Mouse (Mus musculus): Measurements from ENCODE around the gene Iqcg. TPM values are rescaled to one million over a fixed set of nuclear protein-coding genes. Genes with fewer than 3 reads are reported as not detected.

The Iqcg gene
- total and polyA plus RNA-seq, 3 experiments = 3.4 to 21.8 (median 7.3) TPM

GRCm38 (mm10) chr16:33063267-33063666, 7.2 kb upstream of the Iqcg start:
- H3K36me3 ChIP-seq (replicated peaks in 1 of 2; ENCODE audit: control insufficient read depth in 1 of 2, insufficient read depth in 1 of 2, low read length in 1 of 2) = peaks cover 25 to 36% of the 10 kb centered on the region in 2 experiments
- TF ChIP-seq GABPA (IDR thresholded peaks at IDR 0.05; ENCODE audit: insufficient replicate concordance, low read depth, low read length) = no peak
- H3K9ac ChIP-seq (ENCODE audit: insufficient read depth, low read depth) = peak overlapping the region; percentile 23; the same call in 1 of the 2 replicates
- no peak for DNase-seq (ENCODE audit: extremely low read depth)
- H3K27me3 ChIP-seq (replicated peaks) = no peaks in the 10 kb centered on the region
- H3K4me3 ChIP-seq (replicated peaks in 1 of 3; ENCODE audit: low read depth in 2 of 3, low read length in 2 of 3, poor library complexity in 1 of 3) = peak overlapping the region in 1 of 3 experiments; percentile 78
- peaks cover 16% of the 10 kb centered on the region for H3K79me2 ChIP-seq (replicated peaks; ENCODE audit: control insufficient read depth, extremely low read depth, insufficient read depth, poor library complexity, severe bottlenecking)
- H3K9me3 ChIP-seq (replicated peaks; ENCODE audit: low read length) = no peaks in the 10 kb centered on the region
- peaks cover 8 to 52% of the 10 kb centered on the region in 2 experiments for H3K4me1 ChIP-seq (ENCODE audit: control insufficient read depth in 1 of 2, insufficient read depth in 2 of 2)
- H3K4me2 ChIP-seq (ENCODE audit: insufficient read depth, low read depth, poor library complexity, severe bottlenecking) = peak overlapping the region; percentile 76
- no peak overlapping the region for H3K27ac ChIP-seq (ENCODE audit: insufficient read depth, low read depth)
- dilution Hi-C loops (cut with MboI; ENCODE audit: extremely low pct_ligation_motif_present, extremely low pct_unique_long_range_greater_than_20kb, low sequenced_read_pairs) = no loop called here
- in situ Hi-C loops (cut with MboI; ENCODE audit: low pct_ligation_motif_present, low pct_unique_long_range_greater_than_20kb, low sequenced_read_pairs) = no loop called here

- Histone ChIP-seq H3K79me2 (replicated peaks; ENCODE audit: control insufficient read depth, extremely low read depth, insufficient read depth, poor library complexity, severe bottlenecking) (peaks cover 21% of the 10 kb centered on the region), H3K4me1 (ENCODE audit: control insufficient read depth in 1 of 2, insufficient read depth in 2 of 2) (peaks cover 8 to 55% of the 10 kb centered on the region in 2 experiments), H3K27ac (ENCODE audit: insufficient read depth, low read depth) (peak overlapping the region; percentile 10; the same call in 1 of the 2 replicates), H3K9me3 (replicated peaks; ENCODE audit: low read length) (no peaks in the 10 kb centered on the region), H3K4me3 (replicated peaks in 1 of 3; ENCODE audit: low read depth in 2 of 3, low read length in 2 of 3, poor library complexity in 1 of 3) (peak overlapping the region; percentile 48 to 78 (median 63)), H3K36me3 (replicated peaks in 1 of 2; ENCODE audit: control insufficient read depth in 1 of 2, insufficient read depth in 1 of 2, low read length in 1 of 2) (peaks cover 28 to 42% of the 10 kb centered on the region in 2 experiments), H3K9ac (ENCODE audit: insufficient read depth, low read depth) (peak overlapping the region; percentile 23), H3K4me2 (ENCODE audit: insufficient read depth, low read depth, poor library complexity, severe bottlenecking) (peak overlapping the region; percentile 76), H3K27me3 (replicated peaks) (no peaks in the 10 kb centered on the region)
- no peak for DNase-seq (ENCODE audit: extremely low read depth)
- dilution Hi-C loops (cut with MboI; ENCODE audit: extremely low pct_ligation_motif_present, extremely low pct_unique_long_range_greater_than_20kb, low sequenced_read_pairs) (no loop called here), in situ Hi-C loops (cut with MboI; ENCODE audit: low pct_ligation_motif_present, low pct_unique_long_range_greater_than_20kb, low sequenced_read_pairs) (no loop called here)
- no peak for TF ChIP-seq SMC3 (IDR thresholded peaks at IDR 0.05; ENCODE audit: low read depth, low read length)
- TF ChIP-seq NELFE (IDR thresholded peaks at IDR 0.05; ENCODE audit: low read depth, low read length) = 0 out of 2 replicates have a peak, but pooled peaks have one; percentile 6
- TF ChIP-seq MEF2A (IDR thresholded peaks at IDR 0.05; ENCODE audit: borderline replicate concordance, low read depth, low read length) = no peak
- no peak for TF ChIP-seq MYC (IDR thresholded peaks at IDR 0.05; ENCODE audit: low read depth, low read length)
Measured at GRCm38 (mm10) chr16:33062682-33063131, 6.7 kb upstream of the Iqcg start.

GRCm38 (mm10) chr16:33062024-33062681, 6.1 kb upstream of the Iqcg start, which contains the start of gene Lmln:
Gene Lmln (plus strand): TSS chr16:33062521.
- Histone ChIP-seq H3K9me3 (replicated peaks; ENCODE audit: low read length) (no peaks in the 10 kb centered on the region), H3K27me3 (replicated peaks) (no peaks in the 10 kb centered on the region), H3K36me3 (replicated peaks in 1 of 2; ENCODE audit: control insufficient read depth in 1 of 2, insufficient read depth in 1 of 2, low read length in 1 of 2) (peaks cover 28 to 44% of the 10 kb centered on the region in 2 experiments), H3K4me1 (ENCODE audit: control insufficient read depth in 1 of 2, insufficient read depth in 2 of 2) (peaks cover 8 to 55% of the 10 kb centered on the region in 2 experiments), H3K79me2 (replicated peaks; ENCODE audit: control insufficient read depth, extremely low read depth, insufficient read depth, poor library complexity, severe bottlenecking) (peaks cover 26% of the 10 kb centered on the region), H3K27ac (ENCODE audit: insufficient read depth, low read depth) (peak within 1 kb of the TSS; percentile 51), H3K4me2 (ENCODE audit: insufficient read depth, low read depth, poor library complexity, severe bottlenecking) (peak within 1 kb of the TSS; percentile 76), H3K4me3 (replicated peaks in 1 of 3; ENCODE audit: low read depth in 2 of 3, low read length in 2 of 3, poor library complexity in 1 of 3) (peak within 1 kb of the TSS; percentile 48 to 78 (median 63)), H3K9ac (ENCODE audit: insufficient read depth, low read depth) (peak within 1 kb of the TSS; percentile 36)
- DNase-seq (ENCODE audit: extremely low read depth) = peak; percentile 94
- dilution Hi-C loops (cut with MboI; ENCODE audit: extremely low pct_ligation_motif_present, extremely low pct_unique_long_range_greater_than_20kb, low sequenced_read_pairs) = no loop called here
- in situ Hi-C loops (cut with MboI; ENCODE audit: low pct_ligation_motif_present, low pct_unique_long_range_greater_than_20kb, low sequenced_read_pairs) = no loop called here
- no peak for TF ChIP-seq JUND (conservative IDR thresholded peaks at IDR 0.05; ENCODE audit: low read depth, low read length)
- TF ChIP-seq MAX (IDR thresholded peaks at IDR 0.05; ENCODE audit: low read length) = peak; percentile 86
- TF ChIP-seq ZNF384 (IDR thresholded peaks at IDR 0.05; ENCODE audit: low read depth, low read length) = no peak
- no peak for TF ChIP-seq JUN (IDR thresholded peaks at IDR 0.05; ENCODE audit: insufficient read depth, low read depth, low read length)
- peak; percentile 93 for TF ChIP-seq USF1 (IDR thresholded peaks at IDR 0.05; ENCODE audit: low read depth, low read length)
- no peak for TF ChIP-seq GABPA (IDR thresholded peaks at IDR 0.05; ENCODE audit: insufficient replicate concordance, low read depth, low read length)
- TF ChIP-seq TCF12 (IDR thresholded peaks at IDR 0.05; ENCODE audit: low read depth, low read length) = peak; percentile 66; the same call in 1 of the 2 replicates
- peak; percentile 28; the same call in 1 of the 2 replicates for TF ChIP-seq BHLHE40 (IDR thresholded peaks at IDR 0.05; ENCODE audit: low read depth, low read length)
- no peak for TF ChIP-seq RAD21 (IDR thresholded peaks at IDR 0.05; ENCODE audit: low read depth, low read length)
- TF ChIP-seq NELFE (IDR thresholded peaks at IDR 0.05; ENCODE audit: low read depth, low read length) = 0 out of 2 replicates have a peak, but pooled peaks have one; percentile 7
- TF ChIP-seq HCFC1 (IDR thresholded peaks at IDR 0.05; ENCODE audit: low read depth, low read length) = peak; percentile 36; the same call in 1 of the 2 replicates
- no peak; the same call in none of the 2 replicates for TF ChIP-seq UBTF (IDR thresholded peaks at IDR 0.05; ENCODE audit: low read depth, low read length)
- peak; percentile 4; the same call in 1 of the 2 replicates for TF ChIP-seq IRF4 (IDR thresholded peaks at IDR 0.05; ENCODE audit: low read depth, low read length)
- TF ChIP-seq PAX5 (IDR thresholded peaks at IDR 0.05; ENCODE audit: low read length) = no peak
- TF ChIP-seq ELF1 (IDR thresholded peaks at IDR 0.05; ENCODE audit: low read depth, low read length) = peak; percentile 63; the same call in 1 of the 2 replicates
- TF ChIP-seq MAZ (IDR thresholded peaks at IDR 0.05; ENCODE audit: low read depth, low read length) = no peak; the same call in 1 of the 2 replicates
- peak; percentile 99 for TF ChIP-seq POLR2AphosphoS2 (IDR thresholded peaks at IDR 0.05; ENCODE audit: low read depth, low read length)
- TF ChIP-seq ETS1 (conservative IDR thresholded peaks at IDR 0.05; ENCODE audit: low read depth, low read length) = no peak
- no peak for TF ChIP-seq ZC3H11A (IDR thresholded peaks at IDR 0.05; ENCODE audit: low read depth, low read length)
- no peak for TF ChIP-seq CTCF (conservative IDR thresholded peaks at IDR 0.05 in 1 of 2, IDR thresholded peaks at IDR 0.05 in 1 of 2; ENCODE audit: low read depth in 2 of 2, low read length in 2 of 2)
